Mouse (Mus musculus) heart, embryonic 13.5 days (tissue): Measurements from ENCODE around the gene Hnrnpul2. TPM values are rescaled to one million over a fixed set of nuclear protein-coding genes. Genes with fewer than 3 reads are reported as not detected.
"Not testable (repeated sequence)": the region's sequence is repeated elsewhere in the genome, so short reads cannot be mapped to it uniquely, and the experiment has no call there.

Experiments
- ATAC-seq: fragments of 200-750 bp; cut with Nextera tagmentation; 2 replicates; pipeline ENCODE4 v1.8.0; 2017; ENCODE audit warnings: moderate TSS enrichment; ENCODE audit not compliant: insufficient number of reproducible peaks, low FRiP score, low TSS enrichment; ENCODE audit errors: extremely low read depth
- H3K27ac ChIP-seq: fragments of 300-500 bp; sonication (generic); replicated peaks from 2 replicates; pipeline ENCODE4 v1.5.1; 2015; ENCODE audit warnings: moderate library complexity, mild to moderate bottlenecking, inconsistent platforms
- H3K27me3 ChIP-seq: fragments of 300-500 bp; sonication (generic); replicated peaks from 2 replicates; pipeline ENCODE4 v1.6.1; 2015; ENCODE audit warnings: mild to moderate bottlenecking, inconsistent platforms
- H3K36me3 ChIP-seq: fragments of 300-500 bp; sonication (generic); 2 replicates; pipeline ENCODE4 v1.6.1; 2015; ENCODE audit warnings: mild to moderate bottlenecking, inconsistent platforms
- H3K4me1 ChIP-seq: fragments of 300-500 bp; sonication (generic); 2 replicates; pipeline ENCODE4 v1.6.1; 2015; ENCODE audit warnings: inconsistent platforms
- H3K4me2 ChIP-seq: fragments of 300-500 bp; sonication (generic); 2 replicates; pipeline ENCODE4 v1.6.1; 2015; ENCODE audit warnings: inconsistent platforms, mild to moderate bottlenecking, moderate library complexity
- H3K4me3 ChIP-seq: fragments of 300-500 bp; sonication (generic); 2 replicates; pipeline ENCODE4 v1.5.1; 2015; ENCODE audit warnings: moderate library complexity, mild to moderate bottlenecking, inconsistent platforms
- H3K9ac ChIP-seq: fragments of 300-500 bp; sonication (generic); 2 replicates; pipeline ENCODE4 v1.6.1; 2015; ENCODE audit warnings: inconsistent platforms, mild to moderate bottlenecking, moderate library complexity
- H3K9me3 ChIP-seq: fragments of 300-500 bp; sonication (generic); 2 replicates; pipeline ENCODE4 v1.6.1; 2016; ENCODE audit warnings: inconsistent platforms
- WGBS: fragments of 180-500 bp; shearing (Covaris S2); methylation state at CpG from one replicate; pipeline ENCODE4 v1.1.7; 2015; ENCODE audit warnings: mixed read lengths; 5-methylcytosine and 5-hydroxymethylcytosine counted together
- polyA plus RNA-seq: library from polyadenylated mRNA; unstranded; fragments of >200 nt; fragmentation: Nextera tagmentation; extraction: Ambion mirVana; gene quantifications from 2 replicates; pipeline ENCODE4 v1.2.1, GENCODE M21; 2015

Hnrnpul2 gene
- polyA plus RNA-seq, 1 experiment from 2014 or later, result 2.9 TPM

DNA sequence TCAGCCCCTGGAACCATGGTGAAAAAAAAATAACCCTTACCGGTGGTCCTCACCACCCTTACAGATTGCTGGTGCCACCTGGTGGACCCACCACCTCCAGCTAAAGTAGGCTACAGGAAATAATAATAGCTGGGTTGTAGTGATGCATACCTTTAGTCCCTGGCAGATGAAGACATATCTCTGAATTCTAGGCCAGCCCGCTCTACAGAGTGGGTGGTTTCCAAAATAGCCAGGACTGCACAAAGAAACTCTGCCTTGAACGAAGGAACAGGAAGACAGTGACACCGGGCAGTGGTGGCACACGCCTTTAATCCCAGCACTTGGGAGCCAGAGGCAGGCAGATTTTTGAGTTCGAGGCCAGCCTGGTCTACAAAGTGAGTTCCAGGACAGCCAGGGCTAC, 44.5 kb downstream of the Hnrnpul2 start:
- 73% methylated on average over 6 of the region's 6 CpGs for WGBS
- no peak overlapping the region for H3K27ac ChIP-seq
- no peak overlapping the region for H3K4me3 ChIP-seq
- no peak overlapping the region for H3K4me2 ChIP-seq
- H3K9me3 ChIP-seq, result no peaks in the 10 kb centered on the region
- H3K9ac ChIP-seq, result no peak overlapping the region
- no peak for ATAC-seq
- no peaks in the 10 kb centered on the region for H3K36me3 ChIP-seq
- H3K4me1 ChIP-seq, result no peaks in the 10 kb centered on the region
- H3K27me3 ChIP-seq, result no peaks in the 10 kb centered on the region

DNA sequence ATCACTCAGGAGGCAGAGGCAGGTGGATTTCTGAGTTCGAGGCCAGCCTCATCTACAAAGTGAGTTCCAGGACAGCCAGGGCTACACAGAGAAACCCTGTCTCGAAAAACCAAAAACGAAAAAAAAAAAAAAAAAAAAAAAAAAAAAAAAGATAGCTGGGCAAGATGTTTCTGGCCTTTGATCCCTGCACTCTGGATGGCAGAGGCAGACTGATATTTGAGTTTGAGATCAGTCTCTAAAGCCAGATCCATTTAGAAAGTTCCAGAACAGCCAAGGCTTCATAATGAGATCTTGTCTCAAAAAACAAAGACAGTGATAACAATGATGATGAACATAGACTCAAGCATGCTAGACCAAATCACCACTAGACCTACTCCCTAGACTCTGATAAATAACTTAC, 50.6 kb downstream of the Hnrnpul2 start:
- Histone ChIP-seq H3K4me3 (peak overlapping the region; percentile 100), H3K4me1 (peaks cover 14% of the 10 kb centered on the region), H3K27ac (peak overlapping the region; percentile 65; the same call in 1 of the 2 replicates), H3K36me3 (peaks cover 26% of the 10 kb centered on the region), H3K4me2 (peak overlapping the region; percentile 96), H3K9ac (peak overlapping the region; percentile 99)
- H3K27me3 ChIP-seq, H3K9me3 ChIP-seq, ATAC-seq: not testable (repeated sequence)
- WGBS, result 76% methylated on average over 3 of the region's 3 CpGs

DNA sequence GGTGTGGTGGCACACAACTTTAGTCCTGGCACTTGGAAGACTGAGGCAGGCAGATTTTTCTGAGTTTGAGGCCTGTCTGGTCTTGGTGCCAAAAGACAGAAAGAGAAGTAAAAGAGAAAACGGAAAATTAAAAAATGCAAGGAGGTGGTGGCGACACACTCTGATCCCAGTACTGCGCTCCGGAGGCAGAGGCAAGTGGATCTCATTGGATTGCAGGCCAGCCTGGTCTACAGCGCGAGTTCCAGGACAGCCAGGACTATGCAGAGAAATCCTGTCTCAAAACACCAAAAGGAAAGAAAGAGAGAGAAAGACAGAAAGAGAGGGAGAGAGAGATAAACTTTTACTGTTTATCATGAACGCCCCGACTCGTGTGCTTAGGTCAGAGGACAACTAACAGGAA, 51.0 kb downstream of the Hnrnpul2 start:
- Histone ChIP-seq H3K9me3 (no peaks in the 10 kb centered on the region), H3K27me3 (no peaks in the 10 kb centered on the region), H3K9ac (peak overlapping the region; percentile 99), H3K4me1 (peaks cover 14% of the 10 kb centered on the region), H3K27ac (peak overlapping the region; percentile 65), H3K4me3 (peak overlapping the region; percentile 100), H3K4me2 (peak overlapping the region; percentile 96), H3K36me3 (peaks cover 31% of the 10 kb centered on the region)
- 35% methylated on average over 9 of the region's 9 CpGs for WGBS
- no peak for ATAC-seq

DNA sequence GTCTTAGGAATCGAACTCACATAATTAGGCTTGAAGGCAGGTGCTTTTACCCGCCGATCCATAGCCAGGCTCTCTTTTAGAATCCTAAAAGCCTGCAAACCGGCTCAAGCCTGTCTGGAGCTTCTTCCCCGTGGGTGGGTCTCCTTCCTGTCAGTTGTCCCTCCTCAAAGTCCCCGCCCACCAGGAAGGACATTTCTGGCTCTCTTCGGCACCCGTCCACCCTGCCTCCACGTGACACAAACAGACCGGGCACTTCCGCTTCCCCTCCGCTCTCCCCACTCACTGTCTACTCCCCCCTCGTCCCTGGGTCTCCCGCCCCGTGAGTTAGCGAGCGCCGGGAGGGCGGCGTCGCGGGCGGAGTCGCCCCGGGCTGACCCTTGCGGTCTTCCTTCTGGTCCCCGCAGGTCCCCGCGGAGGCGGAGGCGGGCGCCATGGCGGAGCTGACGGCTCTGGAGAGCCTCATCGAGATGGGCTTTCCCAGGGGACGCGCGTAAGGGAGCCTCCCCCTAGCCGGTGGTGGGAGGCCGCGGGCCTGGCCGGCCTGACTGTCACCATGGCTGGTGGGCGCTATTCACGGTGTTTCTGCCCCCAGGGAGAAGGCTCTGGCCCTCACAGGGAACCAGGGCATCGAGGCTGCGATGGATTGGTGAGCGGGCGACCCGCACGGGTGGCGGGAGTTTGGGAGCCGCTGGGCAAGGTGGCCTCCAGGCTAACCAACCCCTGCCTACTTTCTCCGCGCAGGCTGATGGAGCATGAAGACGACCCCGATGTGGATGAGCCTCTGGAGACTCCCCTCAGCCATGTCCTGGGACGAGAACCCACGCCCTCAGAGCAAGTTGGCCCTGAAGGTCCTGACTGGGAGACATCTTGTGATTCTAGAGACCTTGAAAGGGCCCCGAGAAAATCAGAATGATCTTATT, 51.7 kb downstream of the Hnrnpul2 start, which contains the start of gene Ubxn1:
Gene Ubxn1, plus strand, starts transcription at position 230 of the 920 bp plus-strand sequence.
- Histone ChIP-seq H3K9me3 (no peaks in the 10 kb centered on the region), H3K4me2 (peak within 1 kb of the TSS; percentile 96), H3K9ac (peak within 1 kb of the TSS; percentile 99), H3K36me3 (peaks cover 38% of the 10 kb centered on the region), H3K4me3 (peak within 1 kb of the TSS; percentile 100), H3K4me1 (peaks cover 14% of the 10 kb centered on the region), H3K27ac (peak within 1 kb of the TSS; percentile 65), H3K27me3 (no peaks in the 10 kb centered on the region)
- under 1% methylated on average over 59 of the region's 59 CpGs for WGBS
- ATAC-seq, result peak; percentile 92

DNA sequence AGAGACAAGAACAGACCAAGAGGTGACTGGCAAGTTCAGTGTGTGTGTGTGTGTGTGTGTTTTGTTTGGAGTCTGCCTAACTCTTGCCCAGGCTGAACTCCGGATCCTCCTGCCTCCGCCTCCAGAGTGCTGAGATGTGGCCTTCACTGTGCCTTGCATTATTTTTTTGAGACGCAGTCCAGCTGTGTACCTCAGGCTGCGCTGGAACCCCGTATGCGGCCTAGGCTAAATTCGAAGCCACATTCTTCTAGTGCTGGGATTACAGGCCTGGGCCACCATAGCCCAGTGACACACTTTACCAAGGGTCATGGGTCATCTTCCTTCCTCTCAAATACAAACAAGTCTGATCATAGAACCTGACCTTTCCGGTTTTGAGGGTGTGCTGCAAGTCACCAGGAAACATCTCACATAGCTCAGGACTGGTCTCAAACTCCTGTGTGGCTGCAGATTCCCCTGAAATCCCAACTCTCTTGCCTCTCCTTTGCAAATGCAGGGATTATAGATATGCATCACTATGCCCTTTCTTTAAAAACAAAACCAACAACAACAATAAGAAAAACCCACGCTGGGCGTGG, 52.5 kb downstream of the Hnrnpul2 start:
- H3K9ac ChIP-seq, result peak overlapping the region; percentile 99
- peaks cover 14% of the 10 kb centered on the region for H3K4me1 ChIP-seq
- H3K27ac ChIP-seq, result peak overlapping the region; percentile 65
- peak overlapping the region; percentile 96 for H3K4me2 ChIP-seq
- no peak for ATAC-seq
- peak overlapping the region; percentile 100 for H3K4me3 ChIP-seq
- H3K27me3 ChIP-seq, result no peaks in the 10 kb centered on the region
- 69% methylated on average over 10 of the region's 10 CpGs for WGBS
- H3K9me3 ChIP-seq, result no peaks in the 10 kb centered on the region
- H3K36me3 ChIP-seq, result peaks cover 46% of the 10 kb centered on the region

DNA sequence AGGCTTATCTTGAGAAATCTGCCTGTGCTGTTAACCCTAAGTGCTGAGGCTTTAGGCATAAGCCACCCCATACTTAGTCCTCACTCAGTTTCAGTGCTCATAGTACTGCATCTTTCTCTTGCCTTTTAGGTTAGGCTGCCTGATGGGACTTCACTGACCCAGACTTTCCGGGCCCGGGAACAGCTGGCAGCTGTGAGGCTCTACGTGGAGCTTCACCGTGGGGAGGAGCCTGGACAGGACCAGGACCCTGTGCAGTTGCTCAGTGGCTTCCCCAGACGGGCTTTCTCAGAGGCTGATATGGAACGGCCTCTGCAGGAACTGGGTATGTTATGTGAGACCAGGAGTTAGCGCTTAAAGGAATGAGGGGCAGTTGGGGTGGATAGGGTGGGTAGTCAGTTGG, 55.2 kb downstream of the Hnrnpul2 start:
- H3K36me3 ChIP-seq, result peaks cover 51% of the 10 kb centered on the region
- no peak for ATAC-seq
- 90% methylated on average over 7 of the region's 7 CpGs for WGBS

DNA sequence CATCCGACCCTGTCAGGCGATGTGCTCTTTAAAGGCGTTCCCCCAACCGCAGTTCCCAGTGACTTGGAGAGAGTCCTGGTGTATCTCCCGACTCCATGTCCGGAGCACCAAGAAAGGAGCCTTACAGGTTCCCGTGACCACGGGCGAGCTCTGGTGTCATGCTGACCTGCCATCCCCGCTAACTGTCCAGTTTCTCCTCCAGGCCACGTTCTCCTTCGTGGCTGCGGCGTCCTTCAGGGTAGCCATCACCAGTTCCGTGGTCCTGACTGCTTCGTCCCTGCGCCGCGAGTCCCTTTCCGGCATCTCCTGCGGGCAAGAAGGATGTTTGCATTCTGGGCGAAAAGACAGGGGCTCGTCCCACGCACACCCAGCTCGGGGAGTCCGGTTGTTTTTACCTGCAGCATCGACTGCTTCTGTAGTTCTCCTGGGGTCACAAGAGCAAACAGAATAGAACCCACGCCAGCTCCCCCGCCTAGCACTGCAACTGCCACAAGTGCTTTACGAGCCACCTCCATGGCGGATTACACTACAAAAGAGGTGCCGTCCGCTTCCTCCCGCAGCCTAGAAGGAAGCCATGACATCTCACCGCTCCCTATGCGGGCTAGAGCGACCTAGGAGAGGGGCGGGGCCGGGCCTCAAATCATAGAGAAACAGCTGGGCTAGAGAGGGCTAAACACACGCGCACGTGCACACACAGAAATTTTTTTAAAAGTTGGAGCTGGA, 60.7 kb downstream of the Hnrnpul2 start, which contains the start of gene Uqcc3:
Gene Uqcc3, minus strand, starts transcription at position 613 of the 723 bp plus-strand sequence.
- peak within 1 kb of the TSS; percentile 81 for H3K4me2 ChIP-seq
- peaks cover 12% of the 10 kb centered on the region for H3K4me1 ChIP-seq
- under 1% methylated on average over 42 of the region's 42 CpGs for WGBS
- H3K9me3 ChIP-seq, result no peaks in the 10 kb centered on the region
- peak within 1 kb of the TSS; percentile 96 for H3K9ac ChIP-seq
- peak within 1 kb of the TSS; percentile 89 for H3K27ac ChIP-seq
- peak; percentile 82 for ATAC-seq
- no peaks in the 10 kb centered on the region for H3K27me3 ChIP-seq
- H3K4me3 ChIP-seq, result peak within 1 kb of the TSS; percentile 89
- H3K36me3 ChIP-seq, result peaks cover 24% of the 10 kb centered on the region

More for the DNA sequence above, 55.2 kb downstream of the Hnrnpul2 start:
- H3K4me2 ChIP-seq, result no peak overlapping the region
- H3K9me3 ChIP-seq, result no peaks in the 10 kb centered on the region
- no peak overlapping the region for H3K4me3 ChIP-seq
- peaks cover 22% of the 10 kb centered on the region for H3K4me1 ChIP-seq
- no peak overlapping the region for H3K9ac ChIP-seq
- H3K27me3 ChIP-seq, result no peaks in the 10 kb centered on the region
- no peak overlapping the region for H3K27ac ChIP-seq

DNA sequence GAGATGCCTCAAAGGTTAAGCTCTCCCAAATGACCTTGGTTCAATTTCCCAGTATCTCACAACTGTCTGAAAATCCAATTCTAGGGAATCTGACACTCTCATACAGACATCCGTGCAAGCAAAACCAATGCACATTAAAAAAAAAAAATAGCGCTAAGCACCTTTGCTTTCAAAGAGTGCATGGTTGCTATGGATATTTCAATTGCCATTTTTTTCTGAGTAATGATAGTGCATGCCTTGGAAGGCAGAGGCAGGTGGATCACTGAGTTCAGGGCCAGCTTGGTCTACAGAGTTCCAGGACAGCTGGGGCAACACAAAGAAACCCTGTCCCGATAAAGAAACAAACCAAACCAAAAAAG, 61.2 kb downstream of the Hnrnpul2 start:
- peak overlapping the region; percentile 89 for H3K4me3 ChIP-seq
- ATAC-seq, result no peak
- peak overlapping the region; percentile 96 for H3K9ac ChIP-seq
- H3K27me3 ChIP-seq, result no peaks in the 10 kb centered on the region
- peaks cover 12% of the 10 kb centered on the region for H3K4me1 ChIP-seq
- H3K36me3 ChIP-seq, result peaks cover 18% of the 10 kb centered on the region
- WGBS, result 16% methylated on average over 3 of the region's 3 CpGs
- H3K9me3 ChIP-seq, result no peaks in the 10 kb centered on the region
- peak overlapping the region; percentile 89; the same call in 1 of the 2 replicates for H3K27ac ChIP-seq
- H3K4me2 ChIP-seq, result peak overlapping the region; percentile 81

DNA sequence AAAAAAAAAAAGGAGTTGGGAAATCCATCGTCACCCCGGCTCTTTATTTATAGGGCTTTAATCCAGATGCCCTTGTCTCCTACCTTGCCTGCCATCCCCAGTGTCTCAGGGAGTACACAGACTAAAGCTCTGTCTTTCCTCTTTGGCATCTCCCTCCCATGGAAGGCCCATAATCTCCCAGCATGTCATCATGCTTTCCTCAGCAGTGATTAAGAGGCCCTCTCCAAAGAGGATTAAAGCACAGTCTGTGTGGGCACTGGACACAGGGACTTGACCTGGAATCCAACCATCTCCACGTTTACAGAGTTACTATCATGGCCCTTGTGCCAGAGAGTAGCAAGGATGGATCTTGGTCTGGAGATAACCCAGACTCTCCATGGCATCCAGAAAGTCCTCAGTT, 63.8 kb downstream of the Hnrnpul2 start, which contains the start of the genes Lbhd1 and Gm49403:
Gene Lbhd1, plus strand, starts transcription at position 117 of the 400 bp plus-strand sequence.
Gene Gm49403, plus strand, starts transcription at position 315 of the 400 bp plus-strand sequence.
- H3K4me3 ChIP-seq, result no peak within 1 kb of the TSS
- no peak within 1 kb of the TSS for H3K9ac ChIP-seq
- H3K4me2 ChIP-seq, result no peak within 1 kb of the TSS
- H3K36me3 ChIP-seq, result no peaks in the 10 kb centered on the region
- ATAC-seq, result no peak
- H3K27me3 ChIP-seq, result no peaks in the 10 kb centered on the region
- H3K27ac ChIP-seq, result no peak within 1 kb of the TSS
- WGBS, result 67% methylated on average over 3 of the region's 3 CpGs
- H3K4me1 ChIP-seq, result peaks cover 21% of the 10 kb centered on the region
- H3K9me3 ChIP-seq, result no peaks in the 10 kb centered on the region
